29 mouse cellular contexts compared by ENCODE assay signal in genomic region chr8:88494076-88494475, GRCm38 (mm10). TPM values are rescaled to one million over a fixed set of nuclear protein-coding genes. Genes with fewer than 3 reads are reported as not detected.
"Had no signal": no experiment of that assay in that cellular context is flagged by ENCODE, and none has a peak within 500 bp of the region (broad histone marks: within the 10 kb centered on the region; RNA-seq: fewer than 3 reads in every experiment).

No protein-coding gene starts in this region.

- H3K9ac ChIP-seq: limb, embryonic 12.5 days; limb, embryonic 13.5 days; limb, embryonic 15.5 days; liver, embryonic 12.5 days; liver, embryonic 13.5 days; liver, embryonic 14.5 days; liver, embryonic 15.5 days; liver, postnatal 0 days; lung, embryonic 14.5 days; lung, embryonic 15.5 days; midbrain, embryonic 12.5 days; midbrain, embryonic 15.5 days; neural tube, embryonic 12.5 days had no signal

- H3K4me1 ChIP-seq: liver, embryonic 12.5 days; liver, embryonic 13.5 days; liver, embryonic 15.5 days; megakaryocyte, embryonic 14.5 days had no signal

- H3K9me3 ChIP-seq: limb, embryonic 10.5 days; limb, embryonic 12.5 days; limb, embryonic 15.5 days; liver, embryonic 12.5 days; liver, embryonic 13.5 days; liver, embryonic 15.5 days; lung, embryonic 15.5 days; midbrain, embryonic 10.5 days; midbrain, embryonic 12.5 days; midbrain, embryonic 15.5 days had no signal

- H3K4me2 ChIP-seq: limb, embryonic 12.5 days; limb, embryonic 13.5 days; limb, embryonic 15.5 days; liver, embryonic 11.5 days; liver, embryonic 12.5 days; liver, embryonic 13.5 days; liver, embryonic 15.5 days; lung, embryonic 14.5 days; lung, embryonic 15.5 days; midbrain, embryonic 12.5 days; midbrain, embryonic 15.5 days; neural tube, embryonic 12.5 days had no signal

- H3K27ac ChIP-seq: limb, embryonic 10.5 days; limb, embryonic 12.5 days; limb, embryonic 13.5 days; limb, embryonic 15.5 days; liver, embryonic 12.5 days; liver, embryonic 13.5 days; liver, embryonic 14.5 days; liver, embryonic 15.5 days; lung, embryonic 15.5 days; macrophage; midbrain, embryonic 10.5 days; midbrain, embryonic 12.5 days; midbrain, embryonic 15.5 days; neural tube, embryonic 12.5 days had no signal

- H3K4me3 ChIP-seq: limb, embryonic 10.5 days; limb, embryonic 12.5 days; limb, embryonic 13.5 days; limb, embryonic 15.5 days; liver, embryonic 12.5 days; liver, embryonic 13.5 days; liver, embryonic 15.5 days; lung, embryonic 15.5 days; megakaryocyte, embryonic 14.5 days; midbrain, embryonic 10.5 days; midbrain, embryonic 12.5 days; midbrain, embryonic 15.5 days; myocyte; neural tube, embryonic 12.5 days had no signal

- DNase-seq: left cerebral cortex, postnatal 4 days; liver; liver, embryonic 13.5 days; liver, postnatal 0 days; lung, adult 18-20 months; lung, adult 2 months; lung, embryonic 14.5 days; lung, postnatal 10 days; lung, postnatal 14 days; lung, postnatal 36 days; lung, postnatal 4 days; midbrain, embryonic 14.5 days had no signal

- H3K36me3 ChIP-seq: limb, embryonic 10.5 days; limb, embryonic 12.5 days; limb, embryonic 13.5 days; limb, embryonic 15.5 days; liver, embryonic 12.5 days; liver, embryonic 13.5 days; liver, embryonic 15.5 days; lung, embryonic 15.5 days; midbrain, embryonic 10.5 days; midbrain, embryonic 12.5 days; midbrain, embryonic 15.5 days; neural tube, embryonic 12.5 days had no signal

- H3K27me3 ChIP-seq: limb, embryonic 12.5 days; limb, embryonic 13.5 days; limb, embryonic 15.5 days; liver, embryonic 12.5 days; liver, embryonic 13.5 days; liver, embryonic 15.5 days; lung, embryonic 15.5 days; midbrain, embryonic 12.5 days; midbrain, embryonic 15.5 days; neural tube, embryonic 12.5 days had no signal

- ATAC-seq: liver, embryonic 12.5 days; liver, postnatal 0 days; lung, postnatal 0 days had no signal

RNA-seq across cellular contexts. Expression of gene Nkd1, which starts 27.1 kb away (rescaled TPM):
- polyA plus RNA-seq: macrophage had no signal
